Mouse (Mus musculus) heart, embryonic 14.5 days (tissue): ENCODE measurements around the gene Ciao2b. TPM values are rescaled to one million over a fixed set of nuclear protein-coding genes. Genes with fewer than 3 reads are reported as not detected.
A peak's percentile ranks its signal among the peaks of the same experiment; 100 is the strongest.

Source experiments
- ATAC-seq: fragments of 200-750 bp; cut with Nextera tagmentation; 2 replicates; pipeline ENCODE4 v1.8.0; 2017; ENCODE audit warnings: low read depth, moderate TSS enrichment; ENCODE audit not compliant: insufficient number of reproducible peaks, insufficient read depth, low FRiP score
- H3K27ac ChIP-seq, 2 experiments: fragments of 200-500 bp in 1 of 2; fragments of 300-500 bp in 1 of 2; sonication (generic) in 1 of 2; replicated peaks in 1 of 2; 2 replicates each; pipeline ENCODE4 v1.5.1; 2012 to 2014; ENCODE audit warnings: low read depth in 2 of 2, low read length in 2 of 2, control low read depth in 1 of 2, mild to moderate bottlenecking in 1 of 2, mixed read lengths in 1 of 2; ENCODE audit not compliant: control insufficient read depth in 1 of 2, insufficient read depth in 1 of 2
- H3K27me3 ChIP-seq: fragments of 300-500 bp; sonication (generic); 2 replicates; pipeline ENCODE4 v1.6.1; 2014; ENCODE audit warnings: mild to moderate bottlenecking, low read length, control low read depth; ENCODE audit not compliant: control insufficient read depth, insufficient read depth
- H3K36me3 ChIP-seq: fragments of 300-500 bp; sonication (generic); 2 replicates; pipeline ENCODE4 v1.6.1; 2014; ENCODE audit warnings: mild to moderate bottlenecking, control low read depth, low read length, mixed read lengths; ENCODE audit not compliant: control insufficient read depth, insufficient read depth
- H3K4me1 ChIP-seq, 2 experiments: fragments of 200-500 bp in 1 of 2; fragments of 300-500 bp in 1 of 2; sonication (generic) in 1 of 2; 2 replicates each; pipeline ENCODE4 v1.6.1; 2012 to 2014; ENCODE audit warnings: low read length in 2 of 2, control low read depth in 1 of 2, mixed read lengths in 1 of 2; ENCODE audit not compliant: control insufficient read depth in 2 of 2, insufficient read depth in 2 of 2
- H3K4me2 ChIP-seq: fragments of 300-500 bp; sonication (generic); 2 replicates; pipeline ENCODE4 v1.6.1; 2014; ENCODE audit warnings: mild to moderate bottlenecking, low read length
- H3K4me3 ChIP-seq, 2 experiments: fragments of 200-500 bp in 1 of 2; fragments of 300-500 bp in 1 of 2; sonication (generic) in 1 of 2; 2 replicates each; pipeline ENCODE4 v1.5.1; 2012 to 2014; ENCODE audit warnings: low read length in 2 of 2, mild to moderate bottlenecking in 2 of 2, control low read depth in 1 of 2, low read depth in 1 of 2, moderate library complexity in 1 of 2; ENCODE audit not compliant: control insufficient read depth in 1 of 2, insufficient read depth in 1 of 2
- H3K9ac ChIP-seq: fragments of 300-500 bp; sonication (generic); 2 replicates; pipeline ENCODE4 v1.6.1; 2014; ENCODE audit warnings: mild to moderate bottlenecking, low read length
- H3K9me3 ChIP-seq: fragments of 300-500 bp; sonication (generic); 2 replicates; pipeline ENCODE4 v1.6.1; 2016; ENCODE audit warnings: low read length, control low read depth; ENCODE audit not compliant: control insufficient read depth
- WGBS: fragments of 180-500 bp; shearing (Covaris S2); extraction: QIAGEN DNeasy Blood & Tissue Kit; methylation state at CpG from one replicate; pipeline ENCODE4 v1.1.7; 2014; 5-methylcytosine and 5-hydroxymethylcytosine counted together
- polyA plus RNA-seq: library from polyadenylated mRNA; unstranded; fragments of >200 nt; fragmentation: Nextera tagmentation; extraction: Ambion mirVana; gene quantifications from 2 replicates; pipeline ENCODE4 v1.2.1, GENCODE M21; 2014

The Ciao2b gene
- polyA plus RNA-seq, 1 experiment from 2014 or later = 198 TPM

- no peaks in the 10 kb centered on the region for H3K9me3 ChIP-seq
- no peak for ATAC-seq
- H3K4me1 ChIP-seq = peaks cover 8 to 11% of the 10 kb centered on the region in 2 experiments
- H3K27me3 ChIP-seq = no peaks in the 10 kb centered on the region
- 74% methylated on average over 7 of the region's 7 CpGs for WGBS
- peaks cover 46% of the 10 kb centered on the region for H3K36me3 ChIP-seq
- H3K27ac ChIP-seq = peak overlapping the region in 1 of 2 experiments; percentile 74; a peak in 1 of 4 replicates
- peak overlapping the region; percentile 86 for H3K4me2 ChIP-seq
- peak overlapping the region; percentile 87 to 94 for H3K4me3 ChIP-seq
- H3K9ac ChIP-seq = peak overlapping the region; percentile 89
These were observed 1.5 kb downstream of the Ciao2b start for GRCm38 (mm10) chr8:104640241-104640640.

DNA sequence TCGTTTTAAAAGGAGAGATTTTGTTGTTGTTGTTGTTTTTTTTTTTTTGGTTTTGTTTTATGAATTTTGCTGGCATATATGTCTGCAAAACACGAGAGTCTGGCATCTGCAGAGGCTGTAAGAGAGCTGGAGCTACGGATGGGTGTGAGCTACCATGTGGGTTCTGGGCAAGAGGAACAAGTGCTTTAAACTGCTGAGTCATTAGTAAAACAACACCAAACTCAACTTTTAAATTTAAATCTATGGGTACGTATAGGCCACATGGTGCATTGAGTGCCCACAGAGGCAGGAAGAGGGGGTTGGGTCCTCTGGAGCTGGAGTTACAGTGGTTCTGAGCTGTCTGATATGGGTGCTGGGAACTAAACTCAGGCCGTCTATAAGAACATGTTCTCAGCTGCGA is 3.8 kb downstream of the Ciao2b start:
- ATAC-seq = no peak
- Histone ChIP-seq H3K27me3 (no peaks in the 10 kb centered on the region), H3K4me3 (no peak overlapping the region), H3K27ac (no peak overlapping the region), H3K36me3 (peaks cover 56% of the 10 kb centered on the region), H3K4me2 (no peak overlapping the region), H3K9ac (no peak overlapping the region), H3K4me1 (peaks cover 16 to 17% of the 10 kb centered on the region in 2 experiments), H3K9me3 (no peaks in the 10 kb centered on the region)
- WGBS = 93% methylated on average over 6 of the region's 6 CpGs

- peaks cover 17 to 19% of the 10 kb centered on the region in 2 experiments; a peak in 3 of 4 replicates for H3K4me1 ChIP-seq
- no peak overlapping the region for H3K9ac ChIP-seq
- peaks cover 53% of the 10 kb centered on the region for H3K36me3 ChIP-seq
- no peaks in the 10 kb centered on the region for H3K27me3 ChIP-seq
- H3K4me2 ChIP-seq = no peak overlapping the region
- no peak overlapping the region for H3K27ac ChIP-seq
- WGBS = 81% methylated on average over 3 of the region's 3 CpGs
- no peak overlapping the region for H3K4me3 ChIP-seq
- ATAC-seq = no peak
- no peaks in the 10 kb centered on the region for H3K9me3 ChIP-seq
These were observed 6.6 kb downstream of the Ciao2b start for GRCm38 (mm10) chr8:104635004-104635710.

DNA sequence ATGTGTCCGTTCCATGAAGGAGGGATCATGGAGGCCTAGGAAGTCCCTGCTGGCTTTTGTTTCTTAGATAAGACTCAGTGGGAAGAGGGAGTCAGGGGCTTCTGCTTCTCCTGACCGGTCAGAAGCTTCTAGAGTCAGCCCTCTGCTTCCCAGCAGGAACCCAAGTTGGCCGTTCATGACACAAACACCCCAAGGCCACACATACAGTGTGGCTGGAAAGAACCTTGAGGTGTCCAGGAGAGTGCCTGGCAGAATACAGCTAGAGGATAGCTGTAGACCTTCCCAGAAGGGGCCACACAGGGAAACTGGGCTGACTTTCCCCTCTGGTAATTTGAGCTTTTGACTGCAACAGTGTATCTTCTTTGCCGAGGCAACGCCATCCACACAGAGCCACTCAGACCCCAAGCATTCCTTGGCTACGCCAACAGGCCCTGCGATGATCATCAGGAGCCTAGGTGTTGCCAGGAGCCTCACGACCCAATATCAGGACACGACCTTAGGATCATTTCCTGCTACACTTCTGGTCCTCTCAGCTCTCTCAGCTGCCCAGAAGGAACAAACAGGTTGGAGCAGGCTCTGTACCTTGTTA is 8.5 kb downstream of the Ciao2b start:
- Histone ChIP-seq H3K4me2 (0 out of 2 replicates have a peak overlapping the region, but pooled peaks have one; percentile 18), H3K36me3 (peaks cover 51% of the 10 kb centered on the region), H3K27me3 (no peaks in the 10 kb centered on the region), H3K27ac (peak overlapping the region; percentile 52 to 73), H3K4me1 (peaks cover 23 to 25% of the 10 kb centered on the region in 2 experiments), H3K9ac (peak overlapping the region; percentile 48), H3K4me3 (no peak overlapping the region), H3K9me3 (no peaks in the 10 kb centered on the region)
- no peak for ATAC-seq
- WGBS = 37% methylated on average over 9 of the region's 9 CpGs

GRCm38 (mm10) chr8:104632486-104632885 is 9.3 kb downstream of the Ciao2b start:
- H3K36me3 ChIP-seq = peaks cover 51% of the 10 kb centered on the region
- H3K27me3 ChIP-seq = no peaks in the 10 kb centered on the region
- H3K9me3 ChIP-seq = no peaks in the 10 kb centered on the region
- peak overlapping the region; percentile 93 to 95 for H3K27ac ChIP-seq
- WGBS = 49% methylated on average over 6 of the region's 6 CpGs
- H3K4me2 ChIP-seq = peak overlapping the region; percentile 80
- H3K4me1 ChIP-seq = peaks cover 29 to 31% of the 10 kb centered on the region in 2 experiments
- no peak for ATAC-seq
- H3K9ac ChIP-seq = peak overlapping the region; percentile 95
- peak overlapping the region in 1 of 2 experiments; percentile 76; a peak in 1 of 4 replicates for H3K4me3 ChIP-seq

DNA sequence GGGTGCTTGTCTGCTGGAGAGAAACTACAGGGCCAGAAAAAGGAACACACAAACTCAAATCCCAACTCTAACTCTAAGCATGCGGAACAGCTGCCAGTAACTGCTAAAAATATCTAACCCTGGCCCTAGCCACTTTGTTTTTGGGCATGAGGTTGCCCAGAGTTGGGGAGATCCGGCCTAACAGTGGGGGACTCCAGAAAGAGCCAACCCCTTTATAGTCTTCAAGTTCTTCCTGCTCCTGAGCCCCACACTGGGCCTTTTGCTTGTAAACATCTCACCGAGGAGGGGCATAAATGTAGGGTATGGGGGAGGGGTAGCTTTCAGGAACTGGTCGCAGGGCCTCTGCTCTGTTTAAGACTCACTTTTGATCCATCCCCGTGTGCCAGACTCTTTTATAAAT is 9.8 kb downstream of the Ciao2b start:
- Histone ChIP-seq H3K4me1 (peaks cover 30 to 34% of the 10 kb centered on the region in 2 experiments), H3K9ac (peak overlapping the region; percentile 95), H3K4me3 (peak overlapping the region; percentile 45 to 76), H3K4me2 (peak overlapping the region; percentile 80), H3K9me3 (no peaks in the 10 kb centered on the region), H3K27ac (peak overlapping the region; percentile 93 to 95), H3K36me3 (peaks cover 48% of the 10 kb centered on the region), H3K27me3 (no peaks in the 10 kb centered on the region)
- no peak for ATAC-seq
- WGBS = 14% methylated on average over 5 of the region's 5 CpGs

DNA sequence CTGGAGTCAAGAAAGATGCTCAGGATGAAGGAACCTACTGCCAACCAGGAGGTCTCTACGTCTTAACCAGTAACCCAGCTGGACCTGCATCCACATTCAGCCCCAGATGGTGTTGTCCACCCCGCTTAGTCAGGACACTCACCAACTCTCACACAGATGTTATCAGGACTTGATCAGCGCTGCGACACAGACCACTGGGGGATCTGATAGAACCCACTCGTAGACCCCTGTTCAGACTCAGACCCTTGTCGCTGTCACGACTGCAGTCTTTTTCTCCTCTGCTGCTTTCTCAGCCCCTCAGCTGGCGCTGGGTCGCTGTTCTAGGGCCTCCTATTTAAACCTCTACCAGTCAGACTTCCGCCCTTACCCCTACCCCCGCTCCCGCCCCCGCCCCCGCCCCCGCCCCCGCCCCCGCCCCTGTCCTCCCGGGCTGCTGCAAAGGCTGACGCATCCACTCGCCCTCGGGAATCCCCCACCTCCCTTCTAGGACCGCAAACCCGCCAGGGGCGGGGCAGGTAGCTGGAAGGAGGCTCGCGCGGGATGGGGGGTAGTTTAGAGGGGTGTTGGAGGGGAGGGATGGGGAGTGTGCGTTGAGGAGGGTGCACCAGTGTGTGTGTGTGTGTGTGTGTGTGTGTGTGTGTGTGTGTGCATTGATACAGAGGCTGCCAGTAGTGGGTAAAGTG is 10.6 kb downstream of the Ciao2b start, which contains the start of gene Rrad:
Gene Rrad, minus strand, starts transcription at position 347 of the 683 bp plus-strand sequence.
- Histone ChIP-seq H3K36me3 (peaks cover 45% of the 10 kb centered on the region), H3K9me3 (no peaks in the 10 kb centered on the region), H3K27me3 (no peaks in the 10 kb centered on the region), H3K4me3 (peak within 1 kb of the TSS; percentile 76 to 97), H3K27ac (peak within 1 kb of the TSS; percentile 93 to 98), H3K9ac (peak within 1 kb of the TSS; percentile 95), H3K4me2 (peak within 1 kb of the TSS; percentile 80), H3K4me1 (peaks cover 30 to 34% of the 10 kb centered on the region in 2 experiments)
- ATAC-seq = peak; percentile 77
- WGBS = under 1% methylated on average over 25 of the region's 28 CpGs
